Mouse (Mus musculus): ENCODE data around the gene B4galt1. TPM values are rescaled to one million over a fixed set of nuclear protein-coding genes. Genes with fewer than 3 reads are reported as not detected.

B4galt1 gene
- polyA plus RNA-seq, 1 experiment from 2014 or later: 24.7 TPM

- Histone ChIP-seq H3K4me3 (no peak overlapping the region), H3K9me3 (no peaks in the 10 kb centered on the region), H3K36me3 (replicated peaks) (peaks cover 5% of the 10 kb centered on the region; the same call in 1 of the 2 replicates), H3K27ac (replicated peaks) (no peak overlapping the region), H3K4me1 (peaks cover 48% of the 10 kb centered on the region), H3K27me3 (replicated peaks; ENCODE audit: low read depth, poor library complexity, severe bottlenecking) (no peaks in the 10 kb centered on the region)
- no peak for DNase-seq (ENCODE audit: low spot score)
- WGBS: 88% methylated on average over 4 of the region's 4 CpGs
These were observed 6.6 kb downstream of the B4galt1 start for GRCm38 (mm10) chr4:40847160-40847559.

- no peaks in the 10 kb centered on the region for H3K9me3 ChIP-seq
- no peak overlapping the region for H3K4me3 ChIP-seq
- whole genome bisulfite sequencing: 89% methylated on average over 7 of the region's 7 CpGs
- H3K4me1 ChIP-seq: peaks cover 40% of the 10 kb centered on the region
- DNase-seq (ENCODE audit: low spot score): no peak
- no peaks in the 10 kb centered on the region for H3K27me3 ChIP-seq (replicated peaks; ENCODE audit: low read depth, poor library complexity, severe bottlenecking)
- peaks cover 5% of the 10 kb centered on the region; the same call in 1 of the 2 replicates for H3K36me3 ChIP-seq (replicated peaks)
- no peak overlapping the region for H3K27ac ChIP-seq (replicated peaks)
These were observed 7.5 kb downstream of the B4galt1 start for GRCm38 (mm10) chr4:40846143-40846931.

GRCm38 (mm10) chr4:40844811-40845751 lies 8.7 kb downstream of the B4galt1 start:
- H3K4me3 ChIP-seq: no peak overlapping the region
- H3K9me3 ChIP-seq: no peaks in the 10 kb centered on the region
- H3K27ac ChIP-seq (replicated peaks): peak overlapping the region; percentile 21
- peaks cover 6% of the 10 kb centered on the region; the same call in 1 of the 2 replicates for H3K36me3 ChIP-seq (replicated peaks)
- H3K4me1 ChIP-seq: peaks cover 29% of the 10 kb centered on the region
- no peak for DNase-seq (ENCODE audit: low spot score)
- 53% methylated on average over 12 of the region's 12 CpGs for WGBS
- H3K27me3 ChIP-seq (replicated peaks; ENCODE audit: low read depth, poor library complexity, severe bottlenecking): no peaks in the 10 kb centered on the region

GRCm38 (mm10) chr4:40844251-40844721 lies 9.5 kb downstream of the B4galt1 start:
- no peak for DNase-seq (ENCODE audit: low spot score)
- Histone ChIP-seq H3K4me1 (peaks cover 29% of the 10 kb centered on the region), H3K4me3 (peak overlapping the region; percentile 20; the same call in 1 of the 2 replicates), H3K36me3 (replicated peaks) (peaks cover 5% of the 10 kb centered on the region; the same call in 1 of the 2 replicates), H3K27ac (replicated peaks) (peak overlapping the region; percentile 21), H3K27me3 (replicated peaks; ENCODE audit: low read depth, poor library complexity, severe bottlenecking) (no peaks in the 10 kb centered on the region), H3K9me3 (no peaks in the 10 kb centered on the region)
- WGBS: 17% methylated on average over 5 of the region's 5 CpGs

GRCm38 (mm10) chr4:40843726-40844125 lies 10.1 kb downstream of the B4galt1 start:
- no peaks in the 10 kb centered on the region for H3K27me3 ChIP-seq (replicated peaks; ENCODE audit: low read depth, poor library complexity, severe bottlenecking)
- peak overlapping the region; percentile 21 for H3K27ac ChIP-seq (replicated peaks)
- H3K36me3 ChIP-seq (replicated peaks): peaks cover 5% of the 10 kb centered on the region; the same call in 1 of the 2 replicates
- 73% methylated on average over 8 of the region's 8 CpGs for WGBS
- DNase-seq (ENCODE audit: low spot score): no peak
- peaks cover 29% of the 10 kb centered on the region for H3K4me1 ChIP-seq
- H3K4me3 ChIP-seq: no peak overlapping the region
- no peaks in the 10 kb centered on the region for H3K9me3 ChIP-seq

- Histone ChIP-seq H3K27me3 (replicated peaks; ENCODE audit: low read depth, poor library complexity, severe bottlenecking) (no peaks in the 10 kb centered on the region), H3K27ac (replicated peaks) (no peak overlapping the region), H3K4me1 (peaks cover 29% of the 10 kb centered on the region), H3K4me3 (no peak overlapping the region), H3K9me3 (no peaks in the 10 kb centered on the region), H3K36me3 (replicated peaks) (peaks cover 5% of the 10 kb centered on the region; the same call in 1 of the 2 replicates)
- DNase-seq (ENCODE audit: low spot score): no peak
- WGBS: 84% methylated on average over 2 of the region's 2 CpGs
These were observed 13.4 kb downstream of the B4galt1 start for GRCm38 (mm10) chr4:40840448-40840847.

GRCm38 (mm10) chr4:40839251-40839650 lies 14.6 kb downstream of the B4galt1 start:
- H3K27ac ChIP-seq (replicated peaks): no peak overlapping the region
- no peaks in the 10 kb centered on the region for H3K27me3 ChIP-seq (replicated peaks; ENCODE audit: low read depth, poor library complexity, severe bottlenecking)
- H3K4me1 ChIP-seq: peaks cover 17% of the 10 kb centered on the region
- 0 out of 2 replicates have a peak, but pooled peaks cover 5% of the 10 kb centered on the region for H3K36me3 ChIP-seq (replicated peaks)
- WGBS: 92% methylated on average over 12 of the region's 12 CpGs
- no peaks in the 10 kb centered on the region for H3K9me3 ChIP-seq
- no peak for DNase-seq (ENCODE audit: low spot score)
- H3K4me3 ChIP-seq: no peak overlapping the region

- Histone ChIP-seq H3K36me3 (replicated peaks) (0 out of 2 replicates have a peak, but pooled peaks cover 5% of the 10 kb centered on the region), H3K9me3 (no peaks in the 10 kb centered on the region), H3K27me3 (replicated peaks; ENCODE audit: low read depth, poor library complexity, severe bottlenecking) (no peaks in the 10 kb centered on the region), H3K27ac (replicated peaks) (no peak overlapping the region), H3K4me1 (peaks cover 10% of the 10 kb centered on the region), H3K4me3 (no peak overlapping the region)
- DNase-seq (ENCODE audit: low spot score): no peak
- WGBS: 82% methylated on average over 10 of the region's 10 CpGs
These were observed 16.1 kb downstream of the B4galt1 start for GRCm38 (mm10) chr4:40837451-40838285.

GRCm38 (mm10) chr4:40837008-40837407 lies 16.8 kb downstream of the B4galt1 start:
- 0 out of 2 replicates have a peak, but pooled peaks cover 5% of the 10 kb centered on the region for H3K36me3 ChIP-seq (replicated peaks)
- H3K4me3 ChIP-seq: no peak overlapping the region
- peaks cover 10% of the 10 kb centered on the region for H3K4me1 ChIP-seq
- DNase-seq (ENCODE audit: low spot score): no peak
- H3K27ac ChIP-seq (replicated peaks): no peak overlapping the region
- WGBS: 87% methylated on average over 3 of the region's 3 CpGs
- no peaks in the 10 kb centered on the region for H3K27me3 ChIP-seq (replicated peaks; ENCODE audit: low read depth, poor library complexity, severe bottlenecking)
- H3K9me3 ChIP-seq: no peaks in the 10 kb centered on the region

- Histone ChIP-seq H3K36me3 (replicated peaks) (no peaks in the 10 kb centered on the region), H3K9me3 (no peaks in the 10 kb centered on the region), H3K4me1 (peaks cover 10% of the 10 kb centered on the region), H3K27ac (replicated peaks) (no peak overlapping the region), H3K4me3 (no peak overlapping the region), H3K27me3 (replicated peaks; ENCODE audit: low read depth, poor library complexity, severe bottlenecking) (no peaks in the 10 kb centered on the region)
- no peak for DNase-seq (ENCODE audit: low spot score)
- 84% methylated on average over 5 of the region's 5 CpGs for WGBS
These were observed 18.9 kb downstream of the B4galt1 start for GRCm38 (mm10) chr4:40834872-40835271.

GRCm38 (mm10) chr4:40834232-40834786 lies 19.5 kb downstream of the B4galt1 start:
- Histone ChIP-seq H3K9me3 (no peaks in the 10 kb centered on the region), H3K4me1 (peaks cover 10% of the 10 kb centered on the region), H3K27me3 (replicated peaks; ENCODE audit: low read depth, poor library complexity, severe bottlenecking) (no peaks in the 10 kb centered on the region), H3K4me3 (no peak overlapping the region), H3K27ac (replicated peaks) (no peak overlapping the region), H3K36me3 (replicated peaks) (no peaks in the 10 kb centered on the region)
- no peak for DNase-seq (ENCODE audit: low spot score)
- WGBS: 90% methylated on average over 4 of the region's 4 CpGs
